Mouse (Mus musculus): Measurements from ENCODE around the gene Mpig6b. TPM values are rescaled to one million over a fixed set of nuclear protein-coding genes. Genes with fewer than 3 reads are reported as not detected.
A peak's percentile ranks its signal among the peaks of the same experiment; 100 is the strongest.

Gene Mpig6b
- polyA plus RNA-seq, 1 experiment from 2014 or later, result 0.52 TPM

DNA sequence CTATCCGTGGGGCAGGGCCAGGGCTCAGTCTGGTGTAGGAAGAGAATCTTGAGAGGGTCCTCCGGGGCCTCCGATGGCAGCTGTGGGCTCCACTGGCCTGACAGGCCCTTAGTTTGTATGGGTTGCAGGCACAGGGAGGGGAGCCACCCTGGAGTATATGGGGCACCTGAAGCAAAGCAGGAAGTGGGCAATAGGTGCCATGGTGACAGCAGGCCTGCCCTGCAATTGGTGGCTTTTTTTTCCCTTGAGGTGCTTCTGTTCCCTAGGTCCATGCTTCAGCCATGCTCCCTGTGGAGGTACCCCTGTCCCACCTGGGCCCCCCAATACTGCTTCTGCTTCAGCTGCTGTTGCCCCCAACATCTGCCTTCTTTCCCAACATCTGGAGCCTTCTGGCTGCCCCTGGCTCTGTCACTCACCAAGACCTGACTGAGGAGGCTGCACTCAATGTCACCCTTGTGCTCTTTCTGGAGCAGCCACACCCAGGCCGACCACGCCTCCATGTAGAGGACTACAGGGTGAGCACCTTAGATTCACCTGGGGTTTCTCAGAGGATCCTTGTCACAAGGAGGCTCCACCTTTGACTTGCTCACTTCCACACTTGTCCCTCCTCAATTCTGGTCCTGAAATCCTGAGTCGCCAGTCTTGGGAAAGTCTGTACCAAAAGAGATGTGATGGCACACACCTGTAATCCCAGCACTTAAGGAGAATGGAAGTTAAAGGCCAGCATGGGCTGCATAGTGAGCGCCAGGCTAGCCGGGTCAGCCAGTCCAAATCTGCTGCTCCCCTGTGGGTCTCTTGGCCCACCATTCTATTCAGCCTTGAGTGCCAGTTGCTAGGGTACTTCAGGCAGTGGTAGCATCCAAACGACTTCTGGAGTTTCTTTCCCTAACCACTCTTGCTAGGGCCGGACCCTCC, 48.9 kb downstream of the Mpig6b start:
- Histone ChIP-seq H3K36me3 (peaks cover 52% of the 10 kb centered on the region), H3K9ac (no peak overlapping the region), H3K9me3 (replicated peaks) (no peaks in the 10 kb centered on the region), H3K27ac (peak overlapping the region; percentile 32; the same call in 1 of the 2 replicates), H3K27me3 (no peaks in the 10 kb centered on the region), H3K4me2 (no peak overlapping the region), H3K4me1 (peaks cover 19% of the 10 kb centered on the region), H3K4me3 (replicated peaks) (no peak overlapping the region)
- 77% methylated on average over 10 of the region's 10 CpGs for WGBS
- no peak for ATAC-seq (replicated peaks; ENCODE audit: low FRiP score)

DNA sequence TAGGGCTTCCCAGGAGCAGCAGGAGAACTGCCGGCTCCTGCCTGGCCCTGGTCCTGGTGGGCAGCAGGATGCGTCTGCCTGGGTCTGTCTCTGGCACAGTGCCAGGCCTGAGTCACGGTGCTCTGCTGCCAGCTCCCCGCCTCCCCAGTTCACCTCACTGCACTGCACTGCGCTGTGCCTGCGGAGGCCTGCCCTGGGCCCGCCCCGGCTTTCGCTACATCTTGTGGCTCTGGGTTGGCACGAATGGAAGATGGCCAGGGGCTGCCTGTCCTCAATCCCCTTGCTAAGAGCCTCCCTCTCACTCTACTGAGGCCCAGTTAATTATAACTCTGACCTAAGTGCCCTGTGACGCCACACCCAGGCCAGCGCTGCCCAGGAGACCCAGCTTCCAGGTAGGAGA, 49.6 kb downstream of the Mpig6b start, which contains the start of gene Vwa7:
Gene Vwa7 (plus strand): TSS at position 204 of the 400 bp plus-strand sequence.
- ATAC-seq (replicated peaks; ENCODE audit: low FRiP score), result peak; percentile 22; the same call in 1 of the 2 replicates

DNA sequence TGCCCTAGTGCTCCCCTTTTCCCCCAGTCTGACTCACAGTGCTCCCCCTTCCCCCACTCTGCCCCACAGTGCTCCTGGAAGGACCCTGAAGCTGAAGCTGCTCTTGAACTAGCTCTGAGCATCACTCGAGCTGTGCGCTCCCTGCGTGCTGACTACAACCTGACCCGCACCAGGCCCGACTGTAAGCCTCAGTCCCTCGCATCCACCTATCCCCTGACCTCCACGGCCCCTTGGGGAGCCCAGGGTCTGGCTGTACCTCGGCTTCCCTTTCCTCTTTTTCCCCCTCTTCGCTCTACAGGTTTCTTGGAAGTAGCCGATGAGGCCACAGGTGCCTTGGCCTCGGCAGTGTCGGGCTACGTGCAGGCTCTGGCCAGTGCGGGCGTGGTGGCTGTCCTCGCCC, 50.7 kb downstream of the Mpig6b start:
- no peak for ATAC-seq (replicated peaks; ENCODE audit: low FRiP score)

More for the DNA sequence above, 49.6 kb downstream of the Mpig6b start, which contains the start of gene Vwa7:
- H3K36me3 ChIP-seq, result peaks cover 59% of the 10 kb centered on the region
- no peaks in the 10 kb centered on the region for H3K9me3 ChIP-seq (replicated peaks)
- 67% methylated on average over 12 of the region's 12 CpGs for WGBS
- no peak within 1 kb of the TSS for H3K9ac ChIP-seq
- peaks cover 16% of the 10 kb centered on the region for H3K4me1 ChIP-seq
- H3K27me3 ChIP-seq, result no peaks in the 10 kb centered on the region
- H3K27ac ChIP-seq, result peak within 1 kb of the TSS; percentile 32
- H3K4me3 ChIP-seq (replicated peaks), result no peak within 1 kb of the TSS
- H3K4me2 ChIP-seq, result no peak within 1 kb of the TSS

DNA sequence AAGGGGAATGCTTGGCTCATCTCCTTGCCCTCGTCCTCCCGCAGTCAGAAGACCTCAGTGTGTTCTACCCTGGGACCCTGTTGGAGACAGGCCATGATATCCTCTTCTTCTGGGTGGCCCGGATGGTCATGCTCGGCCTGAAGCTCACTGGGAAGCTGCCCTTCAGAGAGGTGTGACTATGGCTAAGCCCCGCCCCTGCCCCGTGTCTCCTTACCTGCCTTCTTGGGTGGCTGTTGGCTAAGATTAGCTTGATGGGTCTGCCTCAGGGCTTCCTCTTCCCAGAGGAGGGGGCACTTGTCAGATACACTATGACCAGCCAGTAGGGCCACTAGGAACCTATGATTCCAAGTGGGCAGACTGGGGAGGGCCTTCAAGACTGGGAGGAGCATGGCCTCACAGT, 52.8 kb downstream of the Mpig6b start:
- peaks cover 10% of the 10 kb centered on the region for H3K4me1 ChIP-seq
- H3K36me3 ChIP-seq, result peaks cover 90% of the 10 kb centered on the region
- H3K9ac ChIP-seq, result no peak overlapping the region
- no peaks in the 10 kb centered on the region for H3K9me3 ChIP-seq (replicated peaks)
- no peak for ATAC-seq (replicated peaks; ENCODE audit: low FRiP score)
- H3K4me2 ChIP-seq, result no peak overlapping the region
- H3K27me3 ChIP-seq, result no peaks in the 10 kb centered on the region
- H3K4me3 ChIP-seq (replicated peaks), result no peak overlapping the region
- WGBS, result 78% methylated on average over 6 of the region's 6 CpGs
- H3K27ac ChIP-seq, result no peak overlapping the region

More for the DNA sequence above, 50.7 kb downstream of the Mpig6b start:
- H3K9me3 ChIP-seq (replicated peaks), result no peaks in the 10 kb centered on the region
- H3K4me1 ChIP-seq, result peaks cover 10% of the 10 kb centered on the region
- H3K36me3 ChIP-seq, result peaks cover 69% of the 10 kb centered on the region
- no peak overlapping the region for H3K4me2 ChIP-seq
- H3K27me3 ChIP-seq, result no peaks in the 10 kb centered on the region
- 93% methylated on average over 16 of the region's 16 CpGs for WGBS
- H3K9ac ChIP-seq, result no peak overlapping the region
- no peak overlapping the region for H3K27ac ChIP-seq
- H3K4me3 ChIP-seq (replicated peaks), result no peak overlapping the region

Other genes with a start within 250 kb of the Mpig6b start
- 29.4 and 29.6 TPM in 2 replicates for gene Stk19, start 229.2 kb downstream of the Mpig6b start, polyA plus RNA-seq (2015; fragmentation: Nextera tagmentation; extraction: Ambion mirVana)
- gene Dxo, start 229.2 kb downstream of the Mpig6b start, polyA plus RNA-seq (2015; fragmentation: Nextera tagmentation; extraction: Ambion mirVana), result 62.7 and 73.0 TPM in 2 replicates
- gene Skiv2l, start 216.0 kb downstream of the Mpig6b start, polyA plus RNA-seq (2015; fragmentation: Nextera tagmentation; extraction: Ambion mirVana), result 48.5 and 53.1 TPM in 2 replicates
- gene Nelfe, start 215.8 kb downstream of the Mpig6b start, polyA plus RNA-seq (2015; fragmentation: Nextera tagmentation; extraction: Ambion mirVana), result 101 and 116 TPM in 2 replicates
- 12.1 and 13.3 TPM in 2 replicates for gene Cfb, start 203.7 kb downstream of the Mpig6b start, polyA plus RNA-seq (2015; fragmentation: Nextera tagmentation; extraction: Ambion mirVana)
- gene Zbtb12, start 186.7 kb downstream of the Mpig6b start, polyA plus RNA-seq (2015; fragmentation: Nextera tagmentation; extraction: Ambion mirVana), result 5.0 TPM in 2 replicates
- not detected in 2 replicates for gene Gm20547, start 184.1 kb downstream of the Mpig6b start, polyA plus RNA-seq (2015; fragmentation: Nextera tagmentation; extraction: Ambion mirVana)
- gene C2, start 167.9 kb downstream of the Mpig6b start, polyA plus RNA-seq (2015; fragmentation: Nextera tagmentation; extraction: Ambion mirVana), result 2.6 and 3.6 TPM in 2 replicates
- 80.1 and 93.7 TPM in 2 replicates for gene Ehmt2, start 167.7 kb downstream of the Mpig6b start, polyA plus RNA-seq (2015; fragmentation: Nextera tagmentation; extraction: Ambion mirVana)
- gene Slc44a4, start 151.7 kb downstream of the Mpig6b start, polyA plus RNA-seq (2015; fragmentation: Nextera tagmentation; extraction: Ambion mirVana), result 12.4 and 13.0 TPM in 2 replicates
- 33.7 and 37.0 TPM in 2 replicates for gene Neu1, start 134.9 kb downstream of the Mpig6b start, polyA plus RNA-seq (2015; fragmentation: Nextera tagmentation; extraction: Ambion mirVana)
- gene Hspa1b, start 106.9 kb downstream of the Mpig6b start, polyA plus RNA-seq (2015; fragmentation: Nextera tagmentation; extraction: Ambion mirVana), result 0.49 and 0.53 TPM in 2 replicates
- not detected in 2 replicates for gene Gm20481, start 96.3 kb downstream of the Mpig6b start, polyA plus RNA-seq (2015; fragmentation: Nextera tagmentation; extraction: Ambion mirVana)
- 7.8 and 8.4 TPM in 2 replicates for gene Hspa1a, start 94.0 kb downstream of the Mpig6b start, polyA plus RNA-seq (2015; fragmentation: Nextera tagmentation; extraction: Ambion mirVana)
- gene Hspa1l, start 93.5 kb downstream of the Mpig6b start, polyA plus RNA-seq (2015; fragmentation: Nextera tagmentation; extraction: Ambion mirVana), result 0.81 and 1.6 TPM in 2 replicates
- gene Lsm2, start 84.3 kb downstream of the Mpig6b start, polyA plus RNA-seq (2015; fragmentation: Nextera tagmentation; extraction: Ambion mirVana), result 229 and 231 TPM in 2 replicates
- gene Vars, start 65.2 kb downstream of the Mpig6b start, polyA plus RNA-seq (2015; fragmentation: Nextera tagmentation; extraction: Ambion mirVana), result 128 and 140 TPM in 2 replicates
- 0.19 and 0.29 TPM in 2 replicates for gene Vwa7, start 49.6 kb downstream of the Mpig6b start, polyA plus RNA-seq (2015; fragmentation: Nextera tagmentation; extraction: Ambion mirVana)
- gene Sapcd1, start 38.2 kb downstream of the Mpig6b start, polyA plus RNA-seq (2015; fragmentation: Nextera tagmentation; extraction: Ambion mirVana), result 6.2 and 6.8 TPM in 2 replicates
- gene Msh5, start 19.4 kb downstream of the Mpig6b start, polyA plus RNA-seq (2015; fragmentation: Nextera tagmentation; extraction: Ambion mirVana), result 5.2 and 5.4 TPM in 2 replicates
- gene Clic1, start 16.2 kb downstream of the Mpig6b start, polyA plus RNA-seq (2015; fragmentation: Nextera tagmentation; extraction: Ambion mirVana), result 300 and 320 TPM in 2 replicates
- gene Ddah2, start 7.1 kb downstream of the Mpig6b start, polyA plus RNA-seq (2015; fragmentation: Nextera tagmentation; extraction: Ambion mirVana), result 324 and 356 TPM in 2 replicates
- 1.6 TPM in 1 of 2 replicates, not detected in the other for gene Ly6g6c, start 796 bp downstream of the Mpig6b start, polyA plus RNA-seq (2015; fragmentation: Nextera tagmentation; extraction: Ambion mirVana)
- gene Ly6g6e, start 10.7 kb upstream of the Mpig6b start, polyA plus RNA-seq (2015; fragmentation: Nextera tagmentation; extraction: Ambion mirVana), result 1.2 and 1.6 TPM in 2 replicates
- 5.0 and 6.0 TPM in 2 replicates for gene Ly6g6d, start 11.9 kb upstream of the Mpig6b start, polyA plus RNA-seq (2015; fragmentation: Nextera tagmentation; extraction: Ambion mirVana)
- not detected in 2 replicates for gene Ly6g6f, start 19.4 kb upstream of the Mpig6b start, polyA plus RNA-seq (2015; fragmentation: Nextera tagmentation; extraction: Ambion mirVana)
- 94.7 and 103 TPM in 2 replicates for gene Abhd16a, start 23.1 kb upstream of the Mpig6b start, polyA plus RNA-seq (2015; fragmentation: Nextera tagmentation; extraction: Ambion mirVana)
- gene Ly6g5c, start 42.1 kb upstream of the Mpig6b start, polyA plus RNA-seq (2015; fragmentation: Nextera tagmentation; extraction: Ambion mirVana), result not detected in 2 replicates
- gene Ly6g5b, start 49.2 kb upstream of the Mpig6b start, polyA plus RNA-seq (2015; fragmentation: Nextera tagmentation; extraction: Ambion mirVana), result 0.99 and 1.9 TPM in 2 replicates
- gene Gpank1, start 55.3 kb upstream of the Mpig6b start, polyA plus RNA-seq (2015; fragmentation: Nextera tagmentation; extraction: Ambion mirVana), result 19.0 and 20.3 TPM in 2 replicates
- 281 and 284 TPM in 2 replicates for gene Csnk2b, start 55.9 kb upstream of the Mpig6b start, polyA plus RNA-seq (2015; fragmentation: Nextera tagmentation; extraction: Ambion mirVana)
- gene D17H6S53E, start 60.2 kb upstream of the Mpig6b start, polyA plus RNA-seq (2015; fragmentation: Nextera tagmentation; extraction: Ambion mirVana), result 10.5 and 12.2 TPM in 2 replicates
- 21.0 and 25.7 TPM in 2 replicates for gene Apom, start 65.9 kb upstream of the Mpig6b start, polyA plus RNA-seq (2015; fragmentation: Nextera tagmentation; extraction: Ambion mirVana)
- 56.1 and 64.9 TPM in 2 replicates for gene Bag6, start 69.0 kb upstream of the Mpig6b start, polyA plus RNA-seq (2015; fragmentation: Nextera tagmentation; extraction: Ambion mirVana)
- gene Prrc2a, start 98.7 kb upstream of the Mpig6b start, polyA plus RNA-seq (2015; fragmentation: Nextera tagmentation; extraction: Ambion mirVana), result 176 and 209 TPM in 2 replicates
- gene Aif1, start 109.9 kb upstream of the Mpig6b start, polyA plus RNA-seq (2015; fragmentation: Nextera tagmentation; extraction: Ambion mirVana), result 8.8 and 9.2 TPM in 2 replicates
- 12.1 and 13.7 TPM in 2 replicates for gene Lst1, start 122.3 kb upstream of the Mpig6b start, polyA plus RNA-seq (2015; fragmentation: Nextera tagmentation; extraction: Ambion mirVana)
- gene Ltb, start 128.3 kb upstream of the Mpig6b start, polyA plus RNA-seq (2015; fragmentation: Nextera tagmentation; extraction: Ambion mirVana), result 0.53 and 0.72 TPM in 2 replicates
- gene Tnf, start 135.8 kb upstream of the Mpig6b start, polyA plus RNA-seq (2015; fragmentation: Nextera tagmentation; extraction: Ambion mirVana), result 0.12 TPM in 1 of 2 replicates, not detected in the other
- 0.10 TPM in 1 of 2 replicates, not detected in the other for gene Lta, start 139.2 kb upstream of the Mpig6b start, polyA plus RNA-seq (2015; fragmentation: Nextera tagmentation; extraction: Ambion mirVana)
- gene Gm16181, start 154.7 kb upstream of the Mpig6b start, polyA plus RNA-seq (2015; fragmentation: Nextera tagmentation; extraction: Ambion mirVana), result 0.65 and 0.69 TPM in 2 replicates
- gene Atp6v1g2, start 167.5 kb upstream of the Mpig6b start, polyA plus RNA-seq (2015; fragmentation: Nextera tagmentation; extraction: Ambion mirVana), result 6.2 and 6.4 TPM in 2 replicates
- 11.3 and 12.4 TPM in 2 replicates for gene Nfkbil1, start 169.6 kb upstream of the Mpig6b start, polyA plus RNA-seq (2015; fragmentation: Nextera tagmentation; extraction: Ambion mirVana)
- gene Ddx39b, start 175.6 kb upstream of the Mpig6b start, polyA plus RNA-seq (2015; fragmentation: Nextera tagmentation; extraction: Ambion mirVana), result 531 and 538 TPM in 2 replicates
- 64.5 and 66.1 TPM in 2 replicates for gene H2-D1, start 196.5 kb upstream of the Mpig6b start, polyA plus RNA-seq (2015; fragmentation: Nextera tagmentation; extraction: Ambion mirVana)

All from kidney, embryonic 15.5 days (tissue).